Mouse (Mus musculus) megakaryocyte, embryonic 14.5 days (primary cell): ENCODE data around the gene Rora. TPM values are rescaled to one million over a fixed set of nuclear protein-coding genes. Genes with fewer than 3 reads are reported as not detected.

ENCODE experiments used
- H3K27me3 ChIP-seq: replicated peaks from 2 replicates; pipeline ENCODE3; 2012; ENCODE audit warnings: inconsistent platforms
- H3K36me3 ChIP-seq: replicated peaks from 2 replicates; pipeline ENCODE3; 2012; ENCODE audit warnings: low read length, inconsistent platforms, mixed read lengths
- H3K4me1 ChIP-seq: 2 replicates; pipeline ENCODE4 v1.6.1; 2012; ENCODE audit warnings: inconsistent platforms
- H3K4me3 ChIP-seq: replicated peaks from 2 replicates; pipeline ENCODE3; 2012; ENCODE audit warnings: moderate library complexity, mild to moderate bottlenecking, inconsistent platforms
- H3K9me3 ChIP-seq: 2 replicates; pipeline ENCODE4 v1.6.1; 2012; ENCODE audit warnings: inconsistent platforms
- FLI1 ChIP-seq: IDR thresholded peaks from 2 replicates; pipeline ENCODE4 v1.6.1; 2012; ENCODE audit warnings: low read length, inconsistent platforms, mixed read lengths
- GATA1 ChIP-seq: IDR thresholded peaks from 3 replicates; pipeline ENCODE4 v1.6.1; 2012; ENCODE audit warnings: mixed read lengths, low read length, inconsistent platforms, borderline replicate concordance
- polyA plus RNA-seq: library from polyadenylated mRNA; stranded (reverse); fragments of >175 nt; gene quantifications from 2 replicates; pipeline ENCODE4 v1.2.3, GENCODE M21; 2012; ENCODE audit warnings: low replicate concordance; ENCODE audit not compliant: insufficient read depth

The Rora gene
- polyA plus RNA-seq, 1 experiment = 2.5 TPM

- Histone ChIP-seq H3K9me3 (no peaks in the 10 kb centered on the region), H3K27me3 (peaks cover 52% of the 10 kb centered on the region), H3K4me1 (peaks cover 21% of the 10 kb centered on the region), H3K4me3 (peak overlapping the region; percentile 38), H3K36me3 (no peaks in the 10 kb centered on the region)
- no peak for TF ChIP-seq GATA1
Measured at GRCm38 (mm10) chr9:68654333-68655017, 889 bp downstream of the Rora start.

GRCm38 (mm10) chr9:68655018-68656005 is 1.7 kb downstream of the Rora start:
- no peaks in the 10 kb centered on the region for H3K9me3 ChIP-seq
- H3K36me3 ChIP-seq = no peaks in the 10 kb centered on the region
- peaks cover 21% of the 10 kb centered on the region for H3K4me1 ChIP-seq
- H3K27me3 ChIP-seq = peaks cover 50% of the 10 kb centered on the region
- H3K4me3 ChIP-seq = no peak overlapping the region
- TF ChIP-seq FLI1 = no peak
- TF ChIP-seq GATA1 = no peak

GRCm38 (mm10) chr9:68656076-68656795 is 2.6 kb downstream of the Rora start:
- Histone ChIP-seq H3K4me3 (no peak overlapping the region), H3K36me3 (no peaks in the 10 kb centered on the region), H3K9me3 (no peaks in the 10 kb centered on the region), H3K4me1 (peaks cover 21% of the 10 kb centered on the region), H3K27me3 (peaks cover 50% of the 10 kb centered on the region)
- TF ChIP-seq GATA1 (no peak), FLI1 (no peak)

GRCm38 (mm10) chr9:68656796-68657130 is 3.2 kb downstream of the Rora start:
- Histone ChIP-seq H3K4me3 (no peak overlapping the region), H3K4me1 (peaks cover 21% of the 10 kb centered on the region), H3K9me3 (no peaks in the 10 kb centered on the region), H3K27me3 (peaks cover 49% of the 10 kb centered on the region), H3K36me3 (no peaks in the 10 kb centered on the region)
- no peak for TF ChIP-seq FLI1
- TF ChIP-seq GATA1 = no peak

GRCm38 (mm10) chr9:68670731-68671130 is 17.1 kb downstream of the Rora start:
- TF ChIP-seq GATA1 (no peak), FLI1 (no peak)
- no peaks in the 10 kb centered on the region for H3K9me3 ChIP-seq

GRCm38 (mm10) chr9:68672459-68672858 is 18.9 kb downstream of the Rora start:
- TF ChIP-seq FLI1 (no peak), GATA1 (no peak)
- H3K4me1 ChIP-seq = no peaks in the 10 kb centered on the region
- no peaks in the 10 kb centered on the region for H3K27me3 ChIP-seq
- H3K36me3 ChIP-seq = no peaks in the 10 kb centered on the region
- no peaks in the 10 kb centered on the region for H3K9me3 ChIP-seq
- no peak overlapping the region for H3K4me3 ChIP-seq

More at GRCm38 (mm10) chr9:68670731-68671130, 17.1 kb downstream of the Rora start:
- no peaks in the 10 kb centered on the region for H3K4me1 ChIP-seq
- H3K27me3 ChIP-seq = no peaks in the 10 kb centered on the region
- no peak overlapping the region for H3K4me3 ChIP-seq
- no peaks in the 10 kb centered on the region for H3K36me3 ChIP-seq

GRCm38 (mm10) chr9:68673221-68673620 is 19.6 kb downstream of the Rora start:
- Histone ChIP-seq H3K4me3 (no peak overlapping the region), H3K9me3 (no peaks in the 10 kb centered on the region), H3K36me3 (no peaks in the 10 kb centered on the region), H3K4me1 (no peaks in the 10 kb centered on the region), H3K27me3 (no peaks in the 10 kb centered on the region)
- TF ChIP-seq FLI1 (no peak), GATA1 (no peak)

GRCm38 (mm10) chr9:68679871-68680374 is 26.3 kb downstream of the Rora start:
- TF ChIP-seq FLI1 (no peak), GATA1 (no peak)
- Histone ChIP-seq H3K4me1 (no peaks in the 10 kb centered on the region), H3K9me3 (no peaks in the 10 kb centered on the region), H3K4me3 (no peak overlapping the region), H3K36me3 (no peaks in the 10 kb centered on the region), H3K27me3 (no peaks in the 10 kb centered on the region)

GRCm38 (mm10) chr9:68683938-68684337 is 30.4 kb downstream of the Rora start:
- TF ChIP-seq GATA1 (no peak), FLI1 (no peak)
- Histone ChIP-seq H3K36me3 (no peaks in the 10 kb centered on the region), H3K9me3 (no peaks in the 10 kb centered on the region), H3K4me3 (no peak overlapping the region), H3K4me1 (no peaks in the 10 kb centered on the region), H3K27me3 (no peaks in the 10 kb centered on the region)

- no peaks in the 10 kb centered on the region for H3K36me3 ChIP-seq
- no peaks in the 10 kb centered on the region for H3K4me1 ChIP-seq
- TF ChIP-seq FLI1 (no peak), GATA1 (no peak)
- H3K4me3 ChIP-seq = no peak overlapping the region
- no peaks in the 10 kb centered on the region for H3K27me3 ChIP-seq
- H3K9me3 ChIP-seq = no peaks in the 10 kb centered on the region
Measured at GRCm38 (mm10) chr9:68685562-68685961, 32.0 kb downstream of the Rora start.
